Mouse (Mus musculus): ENCODE measurements around the gene Atp2c1. TPM values are rescaled to one million over a fixed set of nuclear protein-coding genes. Genes with fewer than 3 reads are reported as not detected.

The Atp2c1 gene
- total RNA-seq, 2 experiments from 2014 or later = 265 to 279 TPM

DNA sequence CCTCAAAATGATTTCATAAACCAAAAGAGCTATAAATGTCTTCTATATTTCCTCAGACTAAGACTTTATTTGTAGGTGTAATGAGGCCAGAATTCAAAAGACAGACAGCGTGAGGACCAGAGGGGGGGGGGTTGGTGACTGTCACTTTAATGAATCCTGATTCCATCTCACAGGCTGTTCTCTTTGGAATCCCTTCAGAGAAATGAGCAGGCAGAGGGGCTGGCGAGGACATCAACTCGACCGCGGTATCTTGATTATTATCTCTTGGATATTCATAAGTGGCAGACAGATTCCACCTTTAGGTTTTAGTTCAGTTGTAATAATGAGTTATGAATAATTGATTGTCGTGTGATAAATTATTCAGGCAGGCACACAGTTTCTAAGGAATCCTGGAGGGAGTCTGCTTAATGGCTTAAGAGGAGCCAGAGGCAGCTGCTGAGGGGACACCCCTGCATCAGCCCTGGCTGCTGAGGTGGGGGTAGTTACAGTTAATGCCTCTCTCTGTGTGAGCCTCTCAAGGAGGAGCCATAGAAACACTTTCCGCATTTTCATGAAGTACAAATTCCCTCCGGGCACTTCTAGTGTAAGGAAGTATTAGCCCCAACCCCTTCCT is 147.5 kb downstream of the Atp2c1 start:
- no peak for DNase-seq (ENCODE audit: extremely low spot score in 1 of 2, low spot score in 2 of 2)
- intact Hi-C loops (cut with DNase I) = loop anchor here (5.0 to 10.0 kb wide), 3 partner anchors 325 to 972 kb away; partner anchors contain the start of gene Mrpl3

DNA sequence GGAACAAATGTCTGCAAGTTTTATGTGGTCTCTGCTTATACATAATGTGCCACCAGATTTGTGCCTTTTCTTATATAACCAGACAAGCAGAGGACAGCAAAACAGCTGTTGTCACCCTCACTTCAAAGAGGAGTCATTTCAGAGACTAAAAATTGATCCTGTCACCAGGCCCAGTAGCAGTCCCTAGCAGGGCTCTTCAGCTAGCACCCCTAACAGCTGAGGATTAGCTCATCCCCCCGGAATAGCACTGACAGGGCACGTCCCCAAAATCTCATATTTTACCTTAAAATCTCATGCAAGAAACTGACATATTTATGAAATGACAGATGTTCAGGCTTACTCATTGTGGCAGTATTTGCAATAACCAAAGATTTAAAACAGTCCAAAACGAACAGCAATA is 149.5 kb downstream of the Atp2c1 start:
- DNase-seq (ENCODE audit: extremely low spot score in 1 of 2, low spot score in 2 of 2) = no peak
- intact Hi-C loops (cut with DNase I) = loop anchor here (5.0 kb wide), 2 partner anchors 805 to 970 kb away; no protein-coding TSS in a partner anchor

GRCm38 (mm10) chr9:105376954-105377530 is 150.1 kb downstream of the Atp2c1 start:
- intact Hi-C loops (cut with DNase I) = loop anchor here (5.0 kb wide), 2 partner anchors 805 to 970 kb away; no protein-coding TSS in a partner anchor
- no peak for DNase-seq (ENCODE audit: extremely low spot score in 1 of 2, low spot score in 2 of 2)

DNA sequence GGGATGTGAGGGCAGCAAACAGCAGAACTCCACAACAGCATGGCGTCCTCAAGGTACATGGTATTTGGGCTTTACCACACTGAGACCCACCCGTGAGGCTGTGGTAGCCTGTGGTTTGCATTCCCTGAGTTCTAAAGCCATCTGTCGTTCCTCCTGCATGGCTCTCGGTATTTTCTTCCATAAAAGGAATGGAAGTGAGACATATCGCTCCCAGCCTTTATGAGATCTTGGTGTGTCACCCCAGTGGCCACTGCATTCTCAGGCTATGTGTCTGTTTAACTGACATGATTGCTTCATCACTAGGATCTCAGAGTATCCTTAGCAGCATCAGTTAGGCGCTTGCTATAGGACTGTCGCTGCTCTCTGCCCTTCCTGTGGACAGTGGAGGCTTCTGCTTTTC is 150.7 kb downstream of the Atp2c1 start:
- intact Hi-C loops (cut with DNase I) = loop anchor here (5.0 kb wide), 2 partner anchors 804 to 969 kb away; no protein-coding TSS in a partner anchor
- DNase-seq (ENCODE audit: extremely low spot score in 1 of 2, low spot score in 2 of 2) = no peak

GRCm38 (mm10) chr9:105374361-105374760 is 152.8 kb downstream of the Atp2c1 start:
- DNase-seq (ENCODE audit: extremely low spot score in 1 of 2, low spot score in 2 of 2) = no peak
- intact Hi-C loops (cut with DNase I) = no loop called here

DNA sequence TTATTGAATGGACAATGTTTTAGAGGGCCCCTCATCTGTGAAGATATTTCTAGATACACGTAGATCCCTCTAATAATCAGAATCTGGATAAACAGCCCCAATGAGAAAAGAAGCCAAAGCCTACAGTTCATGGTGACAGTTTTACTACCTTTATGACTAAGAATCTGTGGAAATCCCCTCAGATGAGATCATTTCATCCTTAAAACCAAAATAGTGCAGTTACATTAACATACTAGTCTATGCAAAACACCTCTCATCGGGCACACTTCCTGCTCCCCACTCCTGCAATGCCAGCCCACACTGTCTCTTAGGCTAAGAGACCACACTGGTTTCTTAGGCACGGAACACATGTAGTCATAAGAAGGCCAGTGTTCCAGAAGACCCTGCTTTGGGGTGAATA is 158.5 kb downstream of the Atp2c1 start:
- intact Hi-C loops (cut with DNase I) = no loop called here
- DNase-seq (ENCODE audit: extremely low spot score in 1 of 2, low spot score in 2 of 2) = no peak

- intact Hi-C loops (cut with DNase I) = no loop called here
- DNase-seq (ENCODE audit: extremely low spot score in 1 of 2, low spot score in 2 of 2) = no peak
Observed at GRCm38 (mm10) chr9:105366199-105366598, 160.9 kb downstream of the Atp2c1 start.

- intact Hi-C loops (cut with DNase I) = no loop called here
- DNase-seq (ENCODE audit: extremely low spot score in 1 of 2, low spot score in 2 of 2) = peak in 1 of 2 experiments; percentile 11
Observed at GRCm38 (mm10) chr9:105363520-105364231, 163.4 kb downstream of the Atp2c1 start.

DNA sequence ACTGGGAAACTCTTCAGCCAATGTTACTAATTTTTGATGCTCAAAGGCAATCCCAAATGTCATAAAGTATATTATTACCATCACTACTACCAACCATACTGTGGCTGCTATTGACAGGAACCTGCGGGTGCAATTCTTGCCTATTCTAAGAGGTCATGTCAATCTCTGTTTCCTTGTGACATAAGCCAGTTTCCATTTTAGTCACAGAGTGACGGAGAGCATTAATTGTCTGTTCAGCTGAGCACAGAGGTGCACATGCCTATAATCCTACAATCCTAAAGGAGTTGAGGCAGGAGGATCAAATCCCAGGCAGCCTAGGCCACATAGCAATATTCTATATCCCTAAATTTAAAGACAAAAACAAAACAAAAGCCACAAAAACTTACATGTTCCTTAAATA is 164.9 kb downstream of the Atp2c1 start:
- intact Hi-C loops (cut with DNase I) = no loop called here
- DNase-seq (ENCODE audit: extremely low spot score in 1 of 2, low spot score in 2 of 2) = no peak

Other genes with a start within 250 kb of the Atp2c1 start
- gene Aste1, start 131.9 kb downstream of the Atp2c1 start, total RNA-seq (2021) = 10 to 100 TPM in 1 of 2 experiments, 1 to 10 TPM in 1; 8.9 to 11.7 TPM
- gene Nek11, start 131.8 kb downstream of the Atp2c1 start, total RNA-seq (2021) = 1 to 10 TPM; 1.6 to 1.7 TPM
- 10 to 100 TPM; 37.2 to 37.9 TPM for gene Pik3r4, start 115.7 kb upstream of the Atp2c1 start, total RNA-seq (2021)